Mouse (Mus musculus) natural killer cell, adult 2 months (primary cell): Measurements from ENCODE around the gene Ephb3.
"Not testable (repeated sequence)": the region's sequence is repeated elsewhere in the genome, so short reads cannot be mapped to it uniquely, and the experiment has no call there.

Source experiments
- DNase-seq, 2 experiments: peaks; one replicate each; pipeline ENCODE4 v3.0.0; 2022; ENCODE audit warnings: low spot score in 2 of 2

Gene Ephb3

DNA sequence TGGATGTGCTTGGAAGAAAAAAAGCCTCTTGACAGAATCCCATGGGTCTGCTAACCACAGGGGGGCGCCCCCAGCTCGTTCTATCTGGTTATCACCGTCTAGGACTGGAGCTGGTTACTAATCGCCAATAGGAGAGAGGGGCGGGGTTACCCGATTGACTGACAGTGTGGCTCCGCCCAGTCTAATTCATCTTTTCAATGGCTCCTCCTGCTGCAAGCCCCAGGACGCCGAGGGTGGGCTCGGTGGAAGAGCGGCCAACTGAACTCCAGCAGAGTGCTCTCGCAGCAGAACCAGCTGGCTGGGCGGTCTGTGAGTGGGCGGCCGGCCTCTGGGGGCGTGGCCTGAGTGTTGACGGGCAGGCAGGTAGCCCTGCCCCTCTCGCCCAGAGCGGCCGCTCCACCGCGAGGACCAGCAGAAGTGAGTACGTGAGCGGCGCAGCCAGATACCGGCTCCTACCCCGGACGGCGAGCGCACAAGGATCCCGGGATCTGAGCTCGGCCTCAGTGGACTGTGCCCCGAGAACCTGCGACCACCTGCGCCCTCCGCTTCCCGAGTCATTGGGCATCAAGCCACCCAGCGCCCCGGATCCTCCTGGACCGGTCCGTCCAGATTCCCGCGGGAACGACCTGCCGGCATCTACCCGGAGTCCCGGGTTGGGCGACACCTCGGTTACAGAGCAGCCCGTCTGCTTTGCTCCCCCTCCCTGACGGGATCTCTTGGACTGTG, at the start of gene Ephb3:
Gene Ephb3, plus strand, starts transcription at position 389 of the 726 bp plus-strand sequence.
- peak; percentile 68 to 71 for DNase-seq

GRCm38 (mm10) chr16:21156261-21156660, 48.3 kb upstream of the Ephb3 start:
- not testable (repeated sequence) for DNase-seq

DNA sequence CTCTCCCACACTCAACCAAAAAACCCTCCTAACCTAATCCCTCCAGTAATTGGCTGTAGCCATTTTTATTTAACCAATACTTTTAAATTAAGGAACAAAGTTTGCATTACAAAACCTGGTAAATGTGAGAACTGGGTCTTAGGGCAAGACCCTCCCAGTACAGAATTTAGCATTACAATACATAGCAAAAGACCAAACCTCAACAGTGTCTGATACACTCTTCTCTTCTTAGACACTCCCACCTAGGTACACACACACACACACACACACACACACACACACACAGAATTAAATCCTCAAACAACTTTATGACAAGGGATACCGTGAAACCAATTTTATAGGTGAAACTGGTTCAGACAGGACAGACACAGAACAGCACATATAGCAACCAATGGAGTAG, 45.3 kb upstream of the Ephb3 start:
- not testable (repeated sequence) for DNase-seq

DNA sequence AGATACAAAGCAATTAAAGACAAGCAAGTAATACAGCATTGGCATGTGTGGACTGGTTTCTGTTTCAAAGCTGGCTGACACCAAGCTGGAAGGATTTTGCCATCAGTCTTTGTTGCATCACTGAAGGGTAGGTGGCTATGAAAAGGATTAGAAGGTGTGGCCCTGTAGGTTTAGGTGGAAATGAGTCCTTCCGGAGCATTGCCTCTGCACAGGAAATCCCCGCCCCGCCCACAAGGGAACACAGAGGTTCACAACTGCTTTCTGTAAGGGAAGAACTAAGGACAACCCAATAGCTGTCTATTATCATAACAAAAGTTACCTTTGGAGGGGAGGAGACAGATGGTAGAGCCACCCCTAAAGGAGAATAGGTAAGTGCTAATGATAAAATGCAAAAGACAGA, 41.1 kb upstream of the Ephb3 start:
- not testable (repeated sequence) for DNase-seq

- not testable (repeated sequence) for DNase-seq
Observed at GRCm38 (mm10) chr16:21165343-21166220, 39.0 kb upstream of the Ephb3 start.

DNA sequence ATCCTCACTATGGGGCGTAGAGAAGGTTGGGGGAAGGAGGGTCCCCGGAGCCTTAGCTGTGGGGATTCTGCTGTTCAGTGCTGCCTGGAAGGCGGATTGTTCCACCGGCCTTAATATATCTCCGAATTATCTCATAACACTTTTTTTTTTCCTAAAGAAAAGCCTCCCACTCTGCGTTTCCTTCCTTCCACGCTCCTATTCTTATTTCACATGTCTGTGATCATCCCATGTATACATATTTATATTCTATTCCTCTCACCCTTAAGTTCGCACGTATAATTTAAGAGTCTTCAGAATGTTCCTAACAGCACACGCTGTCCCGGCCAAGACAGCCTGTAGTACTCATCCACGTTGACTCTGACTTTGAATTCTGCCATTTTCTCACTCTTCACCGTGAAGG, 35.8 kb upstream of the Ephb3 start:
- DNase-seq: no peak

DNA sequence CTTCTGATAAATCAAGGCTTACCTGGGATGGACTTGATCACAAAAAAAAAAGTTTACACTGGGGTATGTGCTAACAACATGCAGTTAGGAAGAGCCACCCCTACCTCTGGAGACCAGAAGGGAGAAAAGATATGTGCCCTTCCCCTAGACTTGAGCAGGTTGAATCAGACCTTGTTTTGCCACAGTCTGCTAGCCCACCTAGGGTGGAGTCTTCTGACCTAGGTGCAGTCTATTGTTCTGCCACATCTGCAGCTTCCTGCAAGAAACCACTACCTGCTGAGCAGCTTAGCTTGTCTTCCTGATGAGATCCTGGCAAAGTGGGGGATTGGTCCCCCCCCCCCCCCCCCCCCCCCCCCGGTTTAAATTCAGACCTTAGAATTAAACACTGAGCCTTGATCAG, 29.3 kb upstream of the Ephb3 start:
- DNase-seq: no peak

DNA sequence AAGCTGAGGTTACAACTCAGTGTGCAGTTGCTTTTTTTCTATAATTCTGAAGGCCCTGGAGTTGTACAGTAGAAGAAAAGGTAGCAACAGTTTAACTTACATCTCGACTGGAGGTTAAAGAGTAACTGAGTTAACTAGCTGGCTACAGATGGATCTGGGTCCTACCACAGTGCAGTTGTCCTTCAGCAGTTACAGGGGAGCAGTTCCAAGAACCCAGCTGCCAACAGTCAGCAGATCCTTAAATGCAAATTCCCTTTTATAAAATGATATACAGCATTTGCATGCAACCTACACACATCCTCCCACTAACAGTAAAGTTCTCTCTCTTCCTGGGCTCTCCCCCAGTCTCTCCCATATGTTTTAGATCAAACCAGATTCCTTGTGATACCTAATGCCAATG, 22.4 kb upstream of the Ephb3 start:
- no peak for DNase-seq

DNA sequence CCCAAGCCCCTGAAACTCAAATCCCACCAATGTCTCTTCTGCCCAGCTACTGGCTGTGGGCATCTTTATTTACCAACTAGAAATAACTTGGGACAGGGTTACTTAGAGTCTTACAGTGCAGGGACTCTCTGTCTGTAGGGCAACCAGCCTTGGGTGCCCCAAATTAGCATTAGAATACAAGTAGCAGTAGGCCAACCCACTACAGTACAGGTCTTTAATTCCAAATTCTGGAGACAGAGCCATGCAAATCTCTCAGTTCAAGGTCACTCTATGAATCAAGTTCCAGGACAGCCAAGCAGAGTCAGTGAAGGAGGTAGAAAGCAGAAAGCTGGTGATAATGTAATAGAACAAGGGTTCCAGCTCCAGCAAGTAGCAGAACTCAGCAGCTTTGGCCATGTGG, 19.9 kb upstream of the Ephb3 start:
- no peak for DNase-seq

GRCm38 (mm10) chr16:21187568-21187967, 17.0 kb upstream of the Ephb3 start:
- DNase-seq: no peak

DNA sequence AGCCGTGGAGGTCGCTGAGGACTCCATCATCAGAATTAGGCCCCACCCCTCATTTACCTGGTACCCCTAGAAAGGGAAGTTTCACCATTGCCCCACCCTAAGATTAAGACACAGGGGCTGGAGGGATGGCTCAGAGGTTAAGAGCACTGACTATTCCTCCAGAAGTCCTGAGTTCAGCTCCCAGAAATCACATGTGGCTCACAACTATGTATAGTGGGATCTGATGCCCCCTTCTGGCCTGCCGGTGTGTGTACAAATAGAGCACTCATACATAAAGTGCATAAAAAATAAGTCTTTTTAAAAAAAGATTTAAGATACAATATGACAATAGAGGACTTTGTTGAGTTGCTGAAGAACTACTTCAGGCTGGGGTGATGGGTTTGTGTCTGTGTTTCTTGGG, 16.2 kb upstream of the Ephb3 start:
- no peak for DNase-seq

GRCm38 (mm10) chr16:21191569-21191968, 13.0 kb upstream of the Ephb3 start:
- DNase-seq: no peak

DNA sequence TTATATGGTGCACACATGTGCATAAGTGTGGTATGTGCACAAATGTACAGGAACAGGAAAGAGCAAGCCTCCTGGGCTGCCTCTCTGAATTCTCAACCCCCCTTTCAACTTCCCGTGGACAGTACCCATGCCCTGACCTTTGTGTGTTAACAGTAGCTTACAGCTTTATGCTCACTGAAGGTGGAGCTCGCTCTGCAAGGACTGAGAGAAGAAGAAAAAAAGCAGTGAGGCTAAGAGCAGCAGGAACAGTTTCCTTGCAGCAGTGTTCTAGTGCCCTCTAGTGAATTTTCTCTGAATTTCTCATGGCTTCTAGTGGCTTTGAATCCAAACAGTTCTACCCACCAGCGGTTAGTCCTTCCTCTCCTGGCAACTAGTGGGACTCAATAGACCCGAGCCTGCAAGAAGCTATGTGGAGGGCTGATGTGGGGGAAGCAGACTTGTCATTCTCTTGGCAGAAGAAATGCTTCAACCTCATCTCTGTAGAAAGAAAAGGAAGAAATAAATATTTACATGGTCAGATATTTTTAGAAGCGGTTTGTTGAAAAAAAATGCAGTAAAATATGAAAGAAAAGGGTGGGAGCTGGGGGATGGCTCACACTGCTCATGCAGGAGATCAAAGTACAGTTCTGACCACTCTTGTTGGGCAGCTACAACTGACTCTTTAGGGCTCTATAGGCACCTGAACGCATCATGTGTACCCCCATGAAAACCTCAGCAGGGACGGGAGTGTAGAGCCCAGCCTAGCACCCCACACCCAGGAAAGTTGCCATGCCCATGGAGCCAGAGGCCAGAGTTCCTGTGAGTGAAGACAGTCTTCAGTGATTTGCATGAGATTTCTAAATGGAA, 11.8 kb upstream of the Ephb3 start:
- no peak for DNase-seq

DNA sequence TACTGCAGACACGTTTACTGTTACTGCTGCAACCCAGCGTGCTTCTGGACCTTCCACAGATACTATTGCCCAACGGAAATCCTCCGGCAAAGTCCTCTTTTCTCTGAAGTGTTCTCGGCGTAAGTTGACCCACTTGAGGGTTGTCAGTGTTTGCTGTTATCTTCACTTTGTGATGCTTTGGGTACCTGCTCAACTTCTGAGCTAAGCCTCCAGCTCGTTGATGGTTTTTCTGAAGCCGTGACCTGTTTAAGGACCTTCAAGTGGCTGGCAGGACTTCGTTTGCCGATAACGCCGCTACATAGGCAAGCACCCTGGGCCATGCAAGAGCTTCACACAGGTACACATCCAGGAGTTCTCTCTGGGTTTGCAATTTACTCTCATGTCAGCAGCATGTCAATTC, 10.4 kb upstream of the Ephb3 start:
- DNase-seq: no peak

GRCm38 (mm10) chr16:21195260-21195866, 9.2 kb upstream of the Ephb3 start:
- DNase-seq: no peak

DNA sequence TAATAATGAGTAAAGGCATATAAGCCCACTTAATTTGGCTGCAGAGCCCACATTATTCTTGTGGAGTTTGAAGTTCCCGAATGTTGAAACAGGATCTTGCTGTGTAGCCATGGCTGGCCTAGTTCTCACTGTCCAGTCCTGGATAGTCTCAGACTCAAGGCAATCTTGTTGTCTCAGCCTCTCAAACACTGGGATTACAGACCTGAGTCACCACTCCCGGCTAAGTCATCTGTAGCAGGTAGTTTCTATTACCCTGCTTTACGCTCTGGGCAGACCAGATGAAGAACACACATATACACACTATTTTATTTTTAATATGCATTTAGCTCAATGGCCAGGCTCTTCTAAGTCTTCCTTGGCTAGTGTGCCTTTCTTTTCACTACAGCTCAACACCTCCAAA, 8.0 kb upstream of the Ephb3 start:
- DNase-seq: no peak

DNA sequence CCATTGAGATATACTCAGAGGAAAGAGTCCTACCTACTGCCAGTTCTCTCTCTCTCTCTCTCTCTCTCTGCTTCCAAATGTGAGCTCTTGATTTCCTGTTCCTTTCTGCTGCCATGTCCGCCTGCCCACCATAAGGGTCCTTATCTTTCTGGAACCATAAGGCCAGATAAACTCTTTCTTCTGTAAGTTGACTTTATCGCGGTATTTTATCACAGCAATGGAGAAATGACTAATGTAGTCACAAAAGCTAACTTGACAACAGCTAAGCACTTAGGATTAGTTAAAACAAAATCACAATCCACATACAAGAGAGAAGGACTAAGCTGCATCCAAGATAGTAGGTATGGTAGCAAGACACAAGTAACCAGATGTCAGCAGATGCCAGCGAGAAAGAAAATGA, 7.0 kb upstream of the Ephb3 start:
- no peak for DNase-seq

- no peak for DNase-seq
Observed at GRCm38 (mm10) chr16:21198006-21198405, 6.5 kb upstream of the Ephb3 start.

GRCm38 (mm10) chr16:21198529-21198928, 6.0 kb upstream of the Ephb3 start:
- no peak for DNase-seq

GRCm38 (mm10) chr16:21199426-21199825, 5.1 kb upstream of the Ephb3 start:
- no peak for DNase-seq

- DNase-seq: no peak
Observed at GRCm38 (mm10) chr16:21202731-21203130, 1.8 kb upstream of the Ephb3 start.
